Mouse (Mus musculus) layer of hippocampus, adult 9-10 months (tissue): ENCODE data around the gene Msi2.

Experiments
- DNase-seq: peaks from one replicate; pipeline ENCODE4 v3.0.0; 2022; ENCODE audit warnings: low spot score

The Msi2 gene

GRCm38 (mm10) chr11:88441871-88442740 lies 276.2 kb downstream of the Msi2 start:
- no peak for DNase-seq

DNA sequence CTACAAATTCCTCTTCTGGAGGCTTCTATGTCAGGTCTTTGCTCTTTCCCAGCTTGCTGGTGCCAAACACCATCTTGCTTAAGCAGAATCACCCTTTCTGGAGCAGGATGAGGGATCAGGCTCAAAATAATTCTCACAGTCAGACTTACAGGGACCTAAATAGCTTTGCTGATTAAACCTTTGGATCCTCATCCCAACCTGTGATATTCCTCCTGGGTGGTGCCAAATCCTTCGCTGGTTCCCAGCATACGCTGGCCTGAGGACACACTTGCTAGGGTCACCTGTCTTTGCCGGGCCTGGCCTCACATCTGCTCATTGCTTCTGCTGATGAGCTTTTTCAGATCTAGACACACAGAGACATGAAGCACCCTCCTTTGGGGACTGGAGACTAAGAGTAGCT lies 279.7 kb downstream of the Msi2 start:
- no peak for DNase-seq

DNA sequence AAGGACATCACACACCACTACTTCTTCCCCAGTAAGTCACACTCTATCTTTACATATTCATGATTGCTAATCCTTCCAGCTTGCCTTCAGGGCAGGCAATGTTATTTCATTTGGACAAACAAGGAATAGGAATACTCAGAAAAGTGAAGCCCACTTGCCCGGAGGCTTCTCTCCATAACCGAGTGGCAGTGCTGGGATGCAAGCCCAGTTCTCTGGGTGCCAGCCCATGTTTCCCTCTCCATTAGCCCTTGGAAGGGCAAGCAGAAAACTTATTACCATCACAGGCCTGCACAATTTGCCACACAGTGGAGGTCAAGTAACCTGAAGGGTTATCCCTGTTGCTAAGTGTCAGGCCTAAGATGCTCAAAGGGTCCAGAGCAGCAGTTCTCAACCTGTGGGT lies 281.7 kb downstream of the Msi2 start:
- DNase-seq = no peak

DNA sequence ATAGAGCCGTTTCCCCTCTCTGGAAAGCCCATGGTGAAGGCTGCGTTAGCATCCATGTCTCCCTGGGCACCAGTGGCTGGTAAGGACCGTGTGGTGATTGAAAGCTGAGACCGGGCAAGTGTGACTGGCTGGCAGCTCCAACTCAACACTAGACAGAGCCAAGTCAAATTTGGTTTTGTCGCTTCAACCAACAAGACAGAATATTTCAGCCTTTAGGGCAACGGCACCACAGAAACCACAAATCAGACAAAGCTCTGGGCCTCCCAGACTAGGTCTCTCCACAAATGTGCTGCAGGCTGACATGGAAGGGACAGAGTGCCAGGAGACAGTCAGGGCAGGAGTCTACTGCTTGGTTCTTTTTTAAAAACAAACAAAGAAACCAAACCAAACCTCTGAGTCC lies 282.8 kb downstream of the Msi2 start:
- DNase-seq = no peak

DNA sequence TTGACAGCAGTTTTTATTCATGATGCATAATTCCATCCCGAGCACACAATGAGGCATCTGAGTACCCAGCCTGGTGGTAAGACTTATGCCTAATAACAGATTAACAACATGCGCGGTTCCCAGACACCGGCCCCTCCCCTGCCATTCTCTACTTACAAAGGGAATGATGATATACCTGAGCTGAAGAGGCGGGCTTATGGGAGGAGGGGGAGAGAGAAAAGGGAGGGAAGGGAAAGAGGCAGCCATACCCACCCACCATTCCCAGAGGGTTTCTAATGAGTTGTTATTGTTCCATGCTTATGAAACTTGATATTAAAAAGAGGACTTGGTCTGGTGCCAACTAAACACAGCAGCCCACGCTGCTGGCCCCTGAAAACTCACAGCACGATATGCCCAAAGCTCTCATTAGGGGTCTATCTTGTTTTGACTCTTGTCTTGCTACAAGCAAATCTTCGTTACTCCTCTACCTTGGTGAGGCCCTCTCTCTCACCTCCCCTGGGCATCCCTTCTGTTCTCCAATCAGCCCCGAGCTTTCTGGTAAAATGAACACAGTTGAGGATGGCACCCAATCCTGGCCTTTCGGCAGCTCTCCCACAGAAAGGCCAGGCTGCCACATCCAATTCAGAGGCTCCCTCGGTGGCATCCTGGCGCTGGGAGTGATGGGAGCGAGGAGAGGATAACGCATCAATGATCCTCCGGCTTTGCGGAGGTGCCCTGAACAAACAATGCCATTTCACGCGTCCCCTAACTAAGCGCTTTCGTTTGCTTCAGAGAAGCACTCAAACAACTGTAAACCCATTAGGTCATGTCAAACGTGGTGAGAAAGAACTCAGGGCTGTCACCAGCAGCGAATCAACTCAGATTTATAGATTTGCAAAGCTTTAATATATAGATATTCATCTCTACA lies 286.7 kb downstream of the Msi2 start:
- no peak for DNase-seq

- DNase-seq = no peak
Observed at GRCm38 (mm10) chr11:88430292-88430691, 288.0 kb downstream of the Msi2 start.

DNA sequence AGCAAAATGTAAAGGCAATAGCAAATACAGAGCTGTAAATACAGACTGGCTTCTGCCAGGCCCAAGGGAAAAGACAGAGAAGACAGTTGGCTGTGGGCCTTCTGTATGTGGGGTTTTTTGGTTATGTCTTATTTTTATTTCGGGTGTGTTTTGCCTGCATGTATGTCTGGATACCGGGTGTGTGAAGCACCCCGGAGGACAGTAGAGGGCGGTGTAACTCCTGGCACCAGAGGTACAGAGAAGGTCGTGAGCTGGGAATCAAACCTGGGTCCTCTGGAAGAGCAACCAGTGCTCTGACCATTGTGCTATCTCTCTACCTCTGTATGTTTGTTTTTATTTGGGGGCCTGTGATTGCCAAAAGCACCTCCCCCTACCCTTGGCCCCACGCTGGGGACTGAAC lies 288.6 kb downstream of the Msi2 start:
- no peak for DNase-seq

GRCm38 (mm10) chr11:88425631-88426101 lies 292.6 kb downstream of the Msi2 start:
- DNase-seq = no peak

- no peak for DNase-seq
Observed at GRCm38 (mm10) chr11:88424034-88424767, 294.1 kb downstream of the Msi2 start.

DNA sequence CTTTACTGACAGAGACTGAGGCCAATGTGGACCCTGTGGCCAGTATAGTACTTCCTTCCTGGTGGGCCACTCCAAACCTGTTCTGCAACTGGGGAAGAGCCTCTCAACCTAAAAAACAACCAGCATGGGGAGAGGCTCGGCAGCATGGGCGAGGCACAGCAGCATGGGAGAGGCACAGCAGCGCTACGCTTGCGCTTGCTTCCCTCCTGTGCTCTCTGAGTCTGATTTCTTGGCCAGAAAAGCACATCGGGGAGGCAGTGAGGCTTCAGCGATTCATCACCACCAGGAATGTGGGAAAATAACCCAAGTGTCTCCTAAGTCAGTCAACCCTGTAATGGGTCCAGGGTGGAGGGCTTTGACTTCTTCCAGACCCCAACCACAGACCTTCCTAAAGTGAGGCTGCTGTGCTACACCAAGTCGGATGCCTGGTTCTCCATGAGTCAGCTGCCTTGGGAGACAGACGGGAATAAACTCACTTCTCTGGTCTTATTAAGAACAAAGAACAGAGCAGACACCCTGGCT lies 297.2 kb downstream of the Msi2 start:
- DNase-seq = no peak

GRCm38 (mm10) chr11:88419657-88420366 lies 298.5 kb downstream of the Msi2 start:
- DNase-seq = no peak

DNA sequence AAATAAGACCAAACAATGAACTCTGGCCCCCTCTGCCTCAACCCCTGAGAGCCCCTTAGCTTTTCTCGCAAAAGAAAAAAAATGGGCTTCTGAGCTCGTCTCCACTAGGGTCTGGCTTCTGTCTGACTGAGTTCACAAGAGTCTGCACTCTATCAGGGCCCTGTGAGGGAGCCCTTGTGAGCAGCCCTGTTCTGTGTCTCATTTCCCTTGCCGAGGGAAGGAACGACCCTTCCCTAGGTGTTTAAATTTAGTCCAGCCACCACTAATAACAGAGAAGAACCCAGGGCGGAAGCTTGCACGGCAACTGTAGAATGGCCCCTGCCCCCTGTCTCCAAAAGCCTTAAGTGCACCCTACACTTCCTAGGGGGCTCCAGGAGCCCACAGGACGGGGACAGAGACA lies 299.2 kb downstream of the Msi2 start:
- no peak for DNase-seq

- no peak for DNase-seq
Observed at GRCm38 (mm10) chr11:88414157-88414870, 304.0 kb downstream of the Msi2 start.

GRCm38 (mm10) chr11:88412423-88413094 lies 305.8 kb downstream of the Msi2 start:
- DNase-seq = no peak

GRCm38 (mm10) chr11:88408305-88408704 lies 310.0 kb downstream of the Msi2 start:
- DNase-seq = no peak

DNA sequence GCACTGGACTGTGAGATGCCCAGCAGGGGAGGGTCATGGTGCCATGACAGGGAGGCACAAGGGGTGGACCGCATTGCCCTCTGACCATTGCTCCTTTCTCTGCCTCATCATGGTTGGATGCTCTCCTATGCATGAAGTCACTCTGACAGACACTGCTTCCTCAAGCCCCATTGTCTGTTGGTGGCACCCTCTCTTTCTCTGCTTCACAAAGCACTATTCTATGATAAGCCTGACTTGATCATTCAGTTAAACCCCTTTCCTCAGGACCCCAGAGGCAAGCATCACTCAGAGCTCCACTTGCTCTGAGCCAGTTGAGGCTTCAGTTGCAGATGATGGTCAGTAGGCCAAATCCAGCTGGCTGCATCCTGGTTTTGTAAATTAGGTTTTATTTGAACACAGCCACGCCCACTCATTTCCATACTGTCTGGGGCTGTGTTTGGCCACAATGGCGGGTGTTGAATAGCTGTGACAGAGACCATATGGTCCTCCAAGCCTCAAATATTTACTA lies 311.9 kb downstream of the Msi2 start:
- no peak for DNase-seq

GRCm38 (mm10) chr11:88404816-88405613 lies 313.3 kb downstream of the Msi2 start:
- DNase-seq = no peak

DNA sequence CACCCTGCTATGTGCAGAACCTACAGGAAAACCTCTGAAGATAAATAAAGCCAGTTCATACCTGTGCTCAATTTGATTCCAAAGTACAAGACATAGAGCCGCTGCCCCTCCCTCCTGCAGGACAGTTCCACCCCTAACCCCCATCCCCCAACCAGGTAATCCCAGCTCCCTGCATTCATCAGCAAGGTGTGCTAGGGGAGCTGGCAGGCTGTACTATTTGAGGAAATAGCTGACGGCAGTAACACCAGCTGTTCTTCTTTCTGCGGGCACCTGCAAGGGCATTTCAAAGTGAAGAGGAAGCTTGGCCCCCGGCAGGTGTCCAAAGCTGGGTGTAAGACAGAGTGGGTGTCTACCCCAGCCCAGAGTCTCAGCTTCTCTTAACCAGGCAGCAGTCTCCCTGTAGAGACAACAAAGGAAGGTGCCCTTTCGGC lies 314.1 kb downstream of the Msi2 start:
- no peak for DNase-seq

DNA sequence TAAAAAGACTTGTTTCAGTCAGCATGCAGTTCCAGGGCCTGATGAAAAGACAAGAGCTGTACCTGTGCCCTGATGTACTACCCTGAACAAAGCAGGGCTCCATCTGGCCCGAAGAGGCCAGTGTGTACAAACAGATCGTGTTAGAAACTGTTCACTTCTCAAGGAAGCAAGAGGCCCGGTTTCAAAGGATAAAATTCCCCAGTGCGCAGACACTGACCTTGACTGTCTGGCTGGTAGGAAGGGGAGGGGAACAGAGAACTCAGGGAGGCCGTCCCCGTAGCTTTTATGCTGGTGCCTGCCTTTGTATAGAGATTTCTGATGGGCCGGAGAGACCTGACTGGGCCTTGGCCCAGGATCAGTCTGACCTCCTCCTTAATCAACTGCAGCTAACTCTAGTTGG lies 316.0 kb downstream of the Msi2 start:
- no peak for DNase-seq
